Mouse (Mus musculus) intestine, postnatal 0 days (tissue): ENCODE data around the gene Rab3b. TPM values are rescaled to one million over a fixed set of nuclear protein-coding genes. Genes with fewer than 3 reads are reported as not detected.
A peak's percentile ranks its signal among the peaks of the same experiment; 100 is the strongest.

ENCODE experiments used
- ATAC-seq: fragments of 200-750 bp; cut with Nextera tagmentation; 2 replicates; pipeline ENCODE4 v1.8.0; 2017; ENCODE audit warnings: mild to moderate bottlenecking, moderate TSS enrichment, moderate library complexity
- H3K27ac ChIP-seq: fragments of 300-500 bp; sonication (generic); 2 replicates; pipeline ENCODE4 v1.5.1; 2014; ENCODE audit warnings: mild to moderate bottlenecking, low read depth, low read length, moderate library complexity
- H3K27me3 ChIP-seq: fragments of 300-500 bp; sonication (generic); replicated peaks from 2 replicates; pipeline ENCODE4 v1.6.1; 2014; ENCODE audit warnings: low read length, mixed read lengths; ENCODE audit not compliant: control insufficient read depth, insufficient read depth
- H3K36me3 ChIP-seq: fragments of 300-500 bp; sonication (generic); 2 replicates; pipeline ENCODE4 v1.6.1; 2014; ENCODE audit warnings: mild to moderate bottlenecking, moderate library complexity; ENCODE audit not compliant: control insufficient read depth, insufficient read depth
- H3K4me1 ChIP-seq: fragments of 300-500 bp; sonication (generic); replicated peaks from 2 replicates; pipeline ENCODE4 v1.6.1; 2014; ENCODE audit warnings: antibody characterized with exemption, low read length, mixed read lengths; ENCODE audit not compliant: control insufficient read depth, insufficient read depth
- H3K4me2 ChIP-seq: fragments of 300-500 bp; sonication (generic); replicated peaks from 2 replicates; pipeline ENCODE4 v1.6.1; 2014; ENCODE audit warnings: low read depth, mild to moderate bottlenecking, moderate library complexity
- H3K4me3 ChIP-seq: fragments of 300-500 bp; sonication (generic); 2 replicates; pipeline ENCODE4 v1.5.1; 2014; ENCODE audit warnings: low read depth, low read length
- H3K9ac ChIP-seq: fragments of 300-500 bp; sonication (generic); 2 replicates; pipeline ENCODE4 v1.6.1; 2014; ENCODE audit warnings: mild to moderate bottlenecking, low read depth, low read length
- H3K9me3 ChIP-seq: fragments of 300-500 bp; sonication (generic); 2 replicates; pipeline ENCODE4 v1.6.1; 2016; ENCODE audit warnings: mixed run types; ENCODE audit not compliant: control insufficient read depth
- CTCF ChIP-seq: sonication (generic); IDR thresholded peaks from 2 replicates; pipeline ENCODE4 v1.5.1; 2016; ENCODE audit warnings: low read depth, mild to moderate bottlenecking, control low read depth, antibody characterized with exemption, moderate library complexity
- WGBS: fragments of 180-500 bp; shearing (Covaris S2); extraction: QIAGEN DNeasy Blood & Tissue Kit; methylation state at CpG from one replicate; pipeline ENCODE4 v1.1.7; 2014; 5-methylcytosine and 5-hydroxymethylcytosine counted together
- polyA plus RNA-seq: library from polyadenylated mRNA; unstranded; fragments of >200 nt; fragmentation: Nextera tagmentation; extraction: Ambion mirVana; gene quantifications from 2 replicates; pipeline ENCODE4 v1.2.1, GENCODE M21; 2015

Gene Rab3b
- polyA plus RNA-seq = 12.0 and 12.7 TPM in 2 replicates

DNA sequence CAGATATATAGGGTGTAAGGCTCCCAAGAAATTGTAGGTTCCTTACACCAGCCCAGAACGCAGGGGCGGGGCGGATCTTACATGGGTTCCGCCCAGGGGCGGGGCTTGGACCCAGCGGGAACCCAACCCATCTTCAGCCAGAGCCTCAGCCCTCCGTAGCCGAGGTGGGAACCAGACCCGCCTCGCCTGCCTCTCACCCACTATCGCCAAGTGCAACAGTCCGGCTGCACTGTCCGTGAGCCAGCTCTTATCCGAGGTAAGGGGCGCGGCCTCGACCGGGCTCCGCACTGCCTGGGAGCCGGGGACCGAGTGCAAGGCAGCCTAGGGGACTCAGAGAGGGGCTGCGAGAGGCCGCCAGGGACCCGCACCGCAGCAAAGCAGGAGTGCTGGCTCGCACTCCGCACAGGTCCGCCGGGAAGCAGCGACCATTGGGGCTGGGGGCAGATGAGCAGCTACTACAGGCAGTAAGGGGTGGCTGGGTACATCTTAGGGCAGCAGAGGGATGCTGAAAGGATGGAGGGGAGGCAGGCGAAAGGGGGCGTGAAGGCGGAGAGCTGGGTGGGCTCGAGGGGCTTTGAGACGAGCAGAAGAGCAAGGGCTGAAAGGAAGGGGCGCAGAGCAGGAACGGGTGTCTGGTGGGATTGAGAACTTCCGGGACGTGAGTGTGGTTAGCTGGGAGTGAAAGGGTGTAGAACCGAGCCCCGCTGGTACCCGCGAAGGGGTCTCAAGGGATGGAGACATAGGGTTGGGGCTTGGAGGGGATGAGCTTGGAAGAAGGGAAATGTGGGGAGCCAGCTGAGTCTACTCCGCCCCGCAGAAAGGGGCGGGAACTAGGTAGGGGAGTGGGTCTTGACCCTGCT lies at the start of gene Rab3b:
Rab3b (plus strand) TSS at position 101 of the 860 bp plus-strand sequence.
- peaks cover 3% of the 10 kb centered on the region; the same call in 1 of the 2 replicates for H3K27me3 ChIP-seq
- peak within 1 kb of the TSS; percentile 54 for H3K4me3 ChIP-seq
- peak within 1 kb of the TSS; percentile 93 for H3K4me2 ChIP-seq
- no peak within 1 kb of the TSS for H3K27ac ChIP-seq
- no peak for TF ChIP-seq CTCF
- H3K9me3 ChIP-seq = no peaks in the 10 kb centered on the region
- H3K9ac ChIP-seq = peak within 1 kb of the TSS; percentile 31
- 0 out of 2 replicates have a peak, but pooled peaks cover 6% of the 10 kb centered on the region for H3K4me1 ChIP-seq
- H3K36me3 ChIP-seq = no peaks in the 10 kb centered on the region
- peak; percentile 70 for ATAC-seq
- WGBS = under 1% methylated on average over 46 of the region's 46 CpGs

GRCm38 (mm10) chr4:108830698-108831097 lies 48.2 kb upstream of the Rab3b start:
- no peaks in the 10 kb centered on the region for H3K27me3 ChIP-seq
- H3K9me3 ChIP-seq = no peaks in the 10 kb centered on the region
- TF ChIP-seq CTCF = no peak
- no peak overlapping the region for H3K4me3 ChIP-seq
- 71% methylated on average over 1 of the region's 1 CpGs for WGBS
- no peak overlapping the region for H3K4me2 ChIP-seq
- no peak overlapping the region for H3K27ac ChIP-seq
- no peaks in the 10 kb centered on the region for H3K4me1 ChIP-seq
- peaks cover 24% of the 10 kb centered on the region for H3K36me3 ChIP-seq
- ATAC-seq = no peak
- no peak overlapping the region for H3K9ac ChIP-seq

DNA sequence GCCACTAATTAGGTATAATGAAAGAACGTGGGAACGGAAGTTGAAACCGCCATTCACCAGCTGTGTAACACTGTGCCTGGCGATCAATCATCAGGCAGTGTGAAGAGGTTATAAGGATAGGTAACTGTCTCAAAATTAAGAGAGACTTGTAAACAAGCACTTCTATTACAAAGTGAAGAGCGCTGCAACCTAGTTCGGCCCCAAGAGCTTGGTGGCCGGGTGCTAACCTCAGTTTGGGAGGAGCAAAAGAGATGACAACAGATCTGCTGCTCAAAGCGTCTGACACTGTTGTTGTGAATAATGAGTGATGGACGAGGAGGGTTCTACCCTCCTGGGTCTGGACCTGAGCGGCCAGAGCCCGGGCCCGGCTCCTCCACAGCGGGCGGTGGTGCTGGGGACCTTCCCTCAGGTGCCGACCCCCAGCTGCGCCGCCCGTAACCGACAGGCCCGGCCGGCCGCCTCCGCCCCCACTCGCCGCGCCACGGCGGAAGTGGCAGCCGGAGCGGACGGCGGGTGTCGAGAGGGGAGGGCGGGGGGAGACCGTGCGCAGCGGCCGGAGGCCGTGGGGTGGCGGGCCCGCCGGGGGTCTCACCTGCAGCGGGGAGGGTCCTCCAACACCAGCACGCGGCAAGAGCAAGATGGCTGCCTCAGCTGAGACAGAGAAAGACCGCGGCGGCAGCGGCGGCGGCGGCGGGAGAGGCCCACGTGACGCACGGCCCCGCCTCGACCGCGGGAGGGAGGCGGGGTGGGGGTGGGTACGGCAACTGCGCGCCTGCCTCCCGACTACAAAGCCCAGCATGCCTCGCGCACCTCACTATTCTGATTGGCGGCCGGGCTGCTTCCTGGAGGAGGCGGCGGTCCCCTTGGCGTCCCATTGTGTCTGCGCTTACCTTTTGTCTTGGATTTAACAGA lies 45.7 kb upstream of the Rab3b start, which contains the start of gene Btf3l4:
Btf3l4 (minus strand) TSS at position 699 of the 912 bp plus-strand sequence.
- Histone ChIP-seq H3K4me1 (no peaks in the 10 kb centered on the region), H3K9ac (peak within 1 kb of the TSS; percentile 96), H3K27ac (peak within 1 kb of the TSS; percentile 92), H3K27me3 (no peaks in the 10 kb centered on the region), H3K9me3 (no peaks in the 10 kb centered on the region), H3K4me2 (peak within 1 kb of the TSS; percentile 73), H3K4me3 (peak within 1 kb of the TSS; percentile 99), H3K36me3 (peaks cover 10% of the 10 kb centered on the region; the same call in 1 of the 2 replicates)
- TF ChIP-seq CTCF = no peak
- WGBS = under 1% methylated on average over 46 of the region's 73 CpGs
- ATAC-seq = peak; percentile 94

- peak overlapping the region; percentile 73 for H3K4me2 ChIP-seq
- no peaks in the 10 kb centered on the region for H3K4me1 ChIP-seq
- peak; percentile 73 for ATAC-seq
- TF ChIP-seq CTCF = no peak
- H3K27ac ChIP-seq = peak overlapping the region; percentile 91
- H3K9me3 ChIP-seq = no peaks in the 10 kb centered on the region
- 0% methylated on average over 6 of the region's 6 CpGs for WGBS
- peak overlapping the region; percentile 96 for H3K9ac ChIP-seq
- H3K36me3 ChIP-seq = peaks cover 9% of the 10 kb centered on the region; the same call in 1 of the 2 replicates
- H3K4me3 ChIP-seq = peak overlapping the region; percentile 99
- H3K27me3 ChIP-seq = no peaks in the 10 kb centered on the region
Measured at GRCm38 (mm10) chr4:108833828-108834114, 45.1 kb upstream of the Rab3b start.

- ATAC-seq = peak; percentile 74
- Histone ChIP-seq H3K4me2 (peak within 1 kb of the TSS; percentile 73), H3K27ac (peak within 1 kb of the TSS; percentile 92), H3K9me3 (no peaks in the 10 kb centered on the region), H3K36me3 (peaks cover 6% of the 10 kb centered on the region; the same call in 1 of the 2 replicates), H3K27me3 (no peaks in the 10 kb centered on the region), H3K4me1 (no peaks in the 10 kb centered on the region), H3K4me3 (peak within 1 kb of the TSS; percentile 99), H3K9ac (peak within 1 kb of the TSS; percentile 96)
- TF ChIP-seq CTCF = peak; percentile 34; the same call in 1 of the 2 replicates
- WGBS = under 1% methylated on average over 34 of the region's 34 CpGs
Measured at GRCm38 (mm10) chr4:108834115-108834970, 44.5 kb upstream of the Rab3b start, which contains the start of gene Txndc12. Gene Txndc12 (plus strand): TSS chr4:108834601.
